Mouse (Mus musculus) A20 (cell line): ENCODE results near the gene Mccc1.

ENCODE experiments used
- DNase-seq: peaks from one replicate; pipeline ENCODE4 v3.0.0-alpha.2; 2011; ENCODE audit warnings: low read depth, low spot score

Mccc1 gene

GRCm38 (mm10) chr3:36000275-36001239 is at the start of gene Mccc1:
TSS of gene Mccc1 (minus strand) at chr3:36000678.
- DNase-seq: peak; percentile 98

GRCm38 (mm10) chr3:36049106-36049505 is 48.6 kb upstream of the Mccc1 start:
- no peak for DNase-seq

GRCm38 (mm10) chr3:36045086-36045485 is 44.6 kb upstream of the Mccc1 start:
- DNase-seq: no peak

- DNase-seq: no peak
These were observed 44.0 kb upstream of the Mccc1 start for GRCm38 (mm10) chr3:36044520-36044919.

- no peak for DNase-seq
These were observed 31.4 kb upstream of the Mccc1 start for GRCm38 (mm10) chr3:36031740-36032510.

GRCm38 (mm10) chr3:36029993-36030392 is 29.5 kb upstream of the Mccc1 start:
- no peak for DNase-seq

- DNase-seq: peak; percentile 58
These were observed 25.3 kb upstream of the Mccc1 start for GRCm38 (mm10) chr3:36025732-36026131.

GRCm38 (mm10) chr3:36011239-36011638 is 10.8 kb upstream of the Mccc1 start:
- no peak for DNase-seq

- no peak for DNase-seq
These were observed 8.1 kb upstream of the Mccc1 start for GRCm38 (mm10) chr3:36008411-36009154.

GRCm38 (mm10) chr3:36004028-36004895 is 3.8 kb upstream of the Mccc1 start:
- no peak for DNase-seq

GRCm38 (mm10) chr3:35994552-35995531 is 5.6 kb downstream of the Mccc1 start:
- no peak for DNase-seq

GRCm38 (mm10) chr3:35990715-35991114 is 9.8 kb downstream of the Mccc1 start:
- no peak for DNase-seq

GRCm38 (mm10) chr3:35988031-35988430 is 12.4 kb downstream of the Mccc1 start:
- DNase-seq: no peak

GRCm38 (mm10) chr3:35986266-35986665 is 14.2 kb downstream of the Mccc1 start:
- DNase-seq: no peak

GRCm38 (mm10) chr3:35973551-35973950 is 26.9 kb downstream of the Mccc1 start:
- peak; percentile 70 for DNase-seq

GRCm38 (mm10) chr3:35972985-35973384 is 27.5 kb downstream of the Mccc1 start:
- DNase-seq: peak; percentile 56

- DNase-seq: no peak
These were observed 29.3 kb downstream of the Mccc1 start for GRCm38 (mm10) chr3:35971149-35971548.

GRCm38 (mm10) chr3:35970441-35970840 is 30.0 kb downstream of the Mccc1 start:
- no peak for DNase-seq

GRCm38 (mm10) chr3:35967366-35967921 is 33.0 kb downstream of the Mccc1 start:
- DNase-seq: peak; percentile 57
